Mouse (Mus musculus): ENCODE data around the gene Abcd2. TPM values are rescaled to one million over a fixed set of nuclear protein-coding genes. Genes with fewer than 3 reads are reported as not detected.

The Abcd2 gene
- total and polyA plus RNA-seq, 3 experiments, result not detected

GRCm38 (mm10) chr15:91200833-91201232 is 9.2 kb upstream of the Abcd2 start:
- no peak for ATAC-seq (ENCODE audit: extremely low read depth, insufficient number of reproducible peaks, low FRiP score, poor library complexity, severe bottlenecking)
- Histone ChIP-seq H3K4me1 (ENCODE audit: insufficient read depth, low read depth, low read length) (no peaks in the 10 kb centered on the region), H3K36me3 (replicated peaks) (no peaks in the 10 kb centered on the region), H3K9me3 (replicated peaks) (peaks cover 12% of the 10 kb centered on the region), H3K4me3 (ENCODE audit: low read depth, low read length) (no peak overlapping the region), H3K27me3 (ENCODE audit: insufficient read depth, low read length) (no peaks in the 10 kb centered on the region)
- TF ChIP-seq GATA2 (IDR thresholded peaks at IDR 0.05; ENCODE audit: borderline replicate concordance, low read depth, low read length) (no peak), CTCF (IDR thresholded peaks at IDR 0.05; ENCODE audit: low read depth, low read length) (no peak), POLR2AphosphoS5 (IDR thresholded peaks at IDR 0.05; ENCODE audit: insufficient replicate concordance, low read depth, low read length) (no peak), GATA1 (IDR thresholded peaks at IDR 0.05; ENCODE audit: borderline replicate concordance, low read length) (no peak), TAL1 (conservative IDR thresholded peaks at IDR 0.05; ENCODE audit: low read depth, low read length) (no peak)
- no peak for DNase-seq (ENCODE audit: low spot score)

- TF ChIP-seq GATA1 (IDR thresholded peaks at IDR 0.05; ENCODE audit: borderline replicate concordance, low read length), result no peak
- no peak for TF ChIP-seq CTCF (IDR thresholded peaks at IDR 0.05; ENCODE audit: low read depth, low read length)
- TF ChIP-seq POLR2AphosphoS5 (IDR thresholded peaks at IDR 0.05; ENCODE audit: insufficient replicate concordance, low read depth, low read length), result no peak
- TF ChIP-seq TAL1 (conservative IDR thresholded peaks at IDR 0.05; ENCODE audit: low read depth, low read length), result no peak
- no peak for TF ChIP-seq GATA2 (IDR thresholded peaks at IDR 0.05; ENCODE audit: borderline replicate concordance, low read depth, low read length)
- ATAC-seq (ENCODE audit: extremely low read depth, insufficient number of reproducible peaks, low FRiP score, poor library complexity, severe bottlenecking) (no peak), DNase-seq (ENCODE audit: low spot score) (no peak)
- Histone ChIP-seq H3K9me3 (replicated peaks) (peaks cover 15% of the 10 kb centered on the region), H3K4me1 (ENCODE audit: insufficient read depth, low read depth, low read length) (no peaks in the 10 kb centered on the region), H3K36me3 (replicated peaks) (no peaks in the 10 kb centered on the region), H3K4me3 (ENCODE audit: low read depth, low read length) (no peak within 1 kb of the TSS; the same call in 1 of the 2 replicates), H3K27me3 (ENCODE audit: insufficient read depth, low read length) (no peaks in the 10 kb centered on the region)
These were observed 7.8 kb upstream of the Abcd2 start, which contains the start of gene CN725425 for GRCm38 (mm10) chr15:91199256-91199905. Gene CN725425, plus strand, starts transcription at chr15:91199494.

GRCm38 (mm10) chr15:91192223-91192598 is 612 bp upstream of the Abcd2 start:
- Histone ChIP-seq H3K27me3 (ENCODE audit: insufficient read depth, low read length) (no peaks in the 10 kb centered on the region), H3K9me3 (replicated peaks) (peaks cover 22% of the 10 kb centered on the region), H3K4me1 (ENCODE audit: insufficient read depth, low read depth, low read length) (no peaks in the 10 kb centered on the region), H3K36me3 (replicated peaks) (no peaks in the 10 kb centered on the region), H3K4me3 (ENCODE audit: low read depth, low read length) (no peak overlapping the region)
- TF ChIP-seq POLR2AphosphoS5 (IDR thresholded peaks at IDR 0.05; ENCODE audit: insufficient replicate concordance, low read depth, low read length) (no peak), TAL1 (conservative IDR thresholded peaks at IDR 0.05; ENCODE audit: low read depth, low read length) (no peak), CTCF (IDR thresholded peaks at IDR 0.05; ENCODE audit: low read depth, low read length) (no peak), GATA1 (IDR thresholded peaks at IDR 0.05; ENCODE audit: borderline replicate concordance, low read length) (no peak), GATA2 (IDR thresholded peaks at IDR 0.05; ENCODE audit: borderline replicate concordance, low read depth, low read length) (no peak)
- ATAC-seq (ENCODE audit: extremely low read depth, insufficient number of reproducible peaks, low FRiP score, poor library complexity, severe bottlenecking) (no peak), DNase-seq (ENCODE audit: low spot score) (no peak)

GRCm38 (mm10) chr15:91190519-91191207 is 936 bp downstream of the Abcd2 start:
- Histone ChIP-seq H3K27me3 (ENCODE audit: insufficient read depth, low read length) (no peaks in the 10 kb centered on the region), H3K4me1 (ENCODE audit: insufficient read depth, low read depth, low read length) (no peaks in the 10 kb centered on the region), H3K9me3 (replicated peaks) (peaks cover 19% of the 10 kb centered on the region), H3K36me3 (replicated peaks) (no peaks in the 10 kb centered on the region), H3K4me3 (ENCODE audit: low read depth, low read length) (no peak overlapping the region)
- TF ChIP-seq GATA1 (IDR thresholded peaks at IDR 0.05; ENCODE audit: borderline replicate concordance, low read length) (no peak), POLR2AphosphoS5 (IDR thresholded peaks at IDR 0.05; ENCODE audit: insufficient replicate concordance, low read depth, low read length) (no peak), CTCF (IDR thresholded peaks at IDR 0.05; ENCODE audit: low read depth, low read length) (no peak), GATA2 (IDR thresholded peaks at IDR 0.05; ENCODE audit: borderline replicate concordance, low read depth, low read length) (no peak), TAL1 (conservative IDR thresholded peaks at IDR 0.05; ENCODE audit: low read depth, low read length) (no peak)
- no peak for DNase-seq (ENCODE audit: low spot score)
- no peak for ATAC-seq (ENCODE audit: extremely low read depth, insufficient number of reproducible peaks, low FRiP score, poor library complexity, severe bottlenecking)

- H3K27me3 ChIP-seq (ENCODE audit: insufficient read depth, low read length), result no peaks in the 10 kb centered on the region
- H3K9me3 ChIP-seq (replicated peaks), result peaks cover 18% of the 10 kb centered on the region
- H3K4me1 ChIP-seq (ENCODE audit: insufficient read depth, low read depth, low read length), result no peaks in the 10 kb centered on the region
- no peaks in the 10 kb centered on the region for H3K36me3 ChIP-seq (replicated peaks)
- DNase-seq (ENCODE audit: low spot score) (no peak), ATAC-seq (ENCODE audit: extremely low read depth, insufficient number of reproducible peaks, low FRiP score, poor library complexity, severe bottlenecking) (no peak)
- no peak overlapping the region for H3K4me3 ChIP-seq (ENCODE audit: low read depth, low read length)
- TF ChIP-seq TAL1 (conservative IDR thresholded peaks at IDR 0.05; ENCODE audit: low read depth, low read length) (no peak), POLR2AphosphoS5 (IDR thresholded peaks at IDR 0.05; ENCODE audit: insufficient replicate concordance, low read depth, low read length) (no peak), GATA1 (IDR thresholded peaks at IDR 0.05; ENCODE audit: borderline replicate concordance, low read length) (no peak), GATA2 (IDR thresholded peaks at IDR 0.05; ENCODE audit: borderline replicate concordance, low read depth, low read length) (no peak), CTCF (IDR thresholded peaks at IDR 0.05; ENCODE audit: low read depth, low read length) (no peak)
These were observed 1.6 kb downstream of the Abcd2 start for GRCm38 (mm10) chr15:91190026-91190425.

GRCm38 (mm10) chr15:91186358-91186757 is 5.2 kb downstream of the Abcd2 start:
- H3K36me3 ChIP-seq (replicated peaks), result no peaks in the 10 kb centered on the region
- TF ChIP-seq TAL1 (conservative IDR thresholded peaks at IDR 0.05; ENCODE audit: low read depth, low read length) (no peak), GATA2 (IDR thresholded peaks at IDR 0.05; ENCODE audit: borderline replicate concordance, low read depth, low read length) (no peak), POLR2AphosphoS5 (IDR thresholded peaks at IDR 0.05; ENCODE audit: insufficient replicate concordance, low read depth, low read length) (no peak), CTCF (IDR thresholded peaks at IDR 0.05; ENCODE audit: low read depth, low read length) (no peak), GATA1 (IDR thresholded peaks at IDR 0.05; ENCODE audit: borderline replicate concordance, low read length) (no peak)
- H3K4me3 ChIP-seq (ENCODE audit: low read depth, low read length), result no peak overlapping the region
- ATAC-seq (ENCODE audit: extremely low read depth, insufficient number of reproducible peaks, low FRiP score, poor library complexity, severe bottlenecking) (no peak), DNase-seq (ENCODE audit: low spot score) (no peak)
- peaks cover 16% of the 10 kb centered on the region for H3K9me3 ChIP-seq (replicated peaks)
- no peaks in the 10 kb centered on the region for H3K27me3 ChIP-seq (ENCODE audit: insufficient read depth, low read length)
- H3K4me1 ChIP-seq (ENCODE audit: insufficient read depth, low read depth, low read length), result no peaks in the 10 kb centered on the region
